Mouse (Mus musculus) layer of hippocampus, adult 9-10 months (tissue): ENCODE measurements around the gene Atp9a.
"Not testable (repeated sequence)": the region's sequence is repeated elsewhere in the genome, so short reads cannot be mapped to it uniquely, and the experiment has no call there.

Source experiments
- DNase-seq: peaks from one replicate; pipeline ENCODE4 v3.0.0; 2022; ENCODE audit warnings: low spot score

Gene Atp9a

DNA sequence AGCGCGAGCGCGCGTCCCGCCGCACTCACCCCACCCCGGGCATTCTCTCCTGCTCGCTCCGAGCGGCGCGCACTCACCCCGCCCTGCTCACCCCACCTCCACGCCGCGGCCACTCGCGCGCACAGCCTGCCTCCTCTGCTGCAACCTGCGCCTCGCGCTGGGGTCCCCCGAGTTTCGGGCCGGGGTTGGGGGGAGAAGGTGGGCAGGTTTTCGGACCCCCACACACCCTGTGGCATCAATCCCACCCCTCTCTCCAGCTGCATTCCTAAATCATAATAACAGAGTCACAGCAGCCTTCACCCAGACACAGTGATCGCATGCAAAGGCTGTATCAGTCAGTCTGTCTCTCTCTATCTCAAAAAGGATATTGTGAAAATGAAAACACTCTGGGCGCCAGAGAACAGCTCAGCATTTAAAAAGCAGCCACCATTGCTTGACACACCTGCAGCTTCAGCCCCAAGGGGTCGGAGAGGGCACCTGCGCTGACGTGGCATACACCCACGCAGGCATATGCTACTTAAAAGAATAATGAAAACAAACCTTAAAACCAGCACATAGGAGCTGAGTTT is at the start of gene Atp9a:
Gene Atp9a (minus strand): TSS at position 351 of the 569 bp plus-strand sequence.
- no peak for DNase-seq

DNA sequence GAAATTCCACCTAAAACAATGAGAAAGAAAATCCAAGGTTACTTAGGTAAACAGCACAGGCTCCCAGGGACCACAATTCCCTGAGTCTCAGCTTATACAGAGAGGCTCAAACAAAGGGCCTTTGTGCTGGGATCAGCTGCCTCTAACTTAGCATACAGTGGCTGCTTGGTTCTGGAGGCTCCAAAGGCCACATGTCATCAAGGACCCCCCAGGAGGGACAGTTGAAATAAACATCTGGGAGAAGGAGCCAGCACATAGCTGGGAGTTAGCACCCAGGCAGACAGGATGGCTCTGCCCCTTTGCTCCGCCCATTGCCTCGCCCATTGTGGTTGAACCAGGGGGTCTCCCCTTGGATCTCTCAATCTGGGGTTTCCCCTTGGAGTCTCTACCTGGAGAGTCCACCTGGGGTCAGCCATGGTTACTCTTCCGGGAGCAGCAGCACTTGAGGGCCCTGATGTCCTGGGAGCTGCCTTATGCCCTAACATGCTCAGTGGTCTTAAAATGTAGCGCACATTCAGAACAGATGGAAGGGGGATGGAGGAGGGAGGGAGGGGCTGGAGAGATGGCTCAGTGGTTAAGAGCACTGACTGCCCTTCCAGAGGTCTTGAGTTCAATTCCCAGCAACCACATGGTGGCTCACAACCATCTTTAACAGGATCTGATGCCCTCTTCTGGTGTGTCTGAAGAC is 49.0 kb upstream of the Atp9a start:
- DNase-seq = no peak

DNA sequence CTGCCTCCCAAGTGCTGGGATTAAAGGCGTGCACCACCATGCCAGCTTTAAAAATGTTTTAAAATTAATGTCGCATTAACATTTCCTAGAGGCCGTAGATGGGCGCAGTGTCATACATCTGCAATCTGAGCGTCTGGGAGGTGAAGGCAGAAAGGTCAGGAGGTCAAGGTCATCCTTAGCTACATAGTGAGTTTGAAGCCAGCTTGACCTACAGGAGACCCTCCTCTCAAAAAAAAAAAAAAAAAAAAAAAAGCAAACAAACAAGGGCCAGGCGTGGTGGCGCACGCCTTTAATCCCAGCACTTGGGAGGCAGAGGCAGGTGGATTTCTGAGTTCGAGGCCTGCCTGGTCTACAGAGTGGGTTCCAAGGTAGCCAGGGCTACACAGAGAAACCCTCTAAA is 44.0 kb upstream of the Atp9a start:
- no peak for DNase-seq

DNA sequence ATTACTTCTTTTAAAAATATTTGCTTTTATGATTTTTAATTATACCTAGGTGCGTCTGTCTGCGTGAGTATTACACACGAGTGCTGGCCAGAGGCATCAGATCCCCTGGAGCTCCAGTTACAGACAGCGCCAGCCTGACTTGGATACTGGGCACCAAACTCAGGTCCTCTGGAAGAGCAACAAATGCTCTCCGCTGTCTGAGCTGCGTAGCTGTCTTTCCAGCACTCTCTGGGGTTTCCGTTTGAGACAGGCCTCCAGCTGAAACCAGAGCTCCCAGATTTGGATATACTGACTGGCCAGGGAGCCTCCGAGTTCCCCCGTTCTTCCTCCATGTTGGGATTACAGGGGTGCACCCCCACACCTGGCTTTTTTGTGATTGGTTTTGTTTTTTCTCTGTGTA is 38.4 kb upstream of the Atp9a start:
- no peak for DNase-seq

DNA sequence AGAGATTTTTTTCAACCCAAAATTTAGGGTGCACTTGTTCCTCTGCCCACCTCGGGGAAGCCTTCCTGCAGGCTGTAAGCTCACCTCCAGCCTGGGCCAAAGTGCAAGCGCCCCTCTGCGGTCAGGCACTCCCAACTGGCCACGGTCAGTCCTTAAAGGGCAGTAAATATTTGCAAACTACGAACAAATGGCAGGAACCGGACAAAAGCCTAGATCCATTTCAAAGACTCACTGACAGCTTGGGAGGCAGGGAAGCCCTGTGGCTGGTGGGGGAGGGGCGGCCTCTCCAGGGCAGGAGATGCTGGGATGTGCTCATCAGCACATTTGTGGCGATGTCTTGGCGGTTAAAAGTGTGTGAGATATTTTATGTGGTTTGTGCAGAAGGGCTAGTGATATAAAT is 37.8 kb upstream of the Atp9a start:
- no peak for DNase-seq

DNA sequence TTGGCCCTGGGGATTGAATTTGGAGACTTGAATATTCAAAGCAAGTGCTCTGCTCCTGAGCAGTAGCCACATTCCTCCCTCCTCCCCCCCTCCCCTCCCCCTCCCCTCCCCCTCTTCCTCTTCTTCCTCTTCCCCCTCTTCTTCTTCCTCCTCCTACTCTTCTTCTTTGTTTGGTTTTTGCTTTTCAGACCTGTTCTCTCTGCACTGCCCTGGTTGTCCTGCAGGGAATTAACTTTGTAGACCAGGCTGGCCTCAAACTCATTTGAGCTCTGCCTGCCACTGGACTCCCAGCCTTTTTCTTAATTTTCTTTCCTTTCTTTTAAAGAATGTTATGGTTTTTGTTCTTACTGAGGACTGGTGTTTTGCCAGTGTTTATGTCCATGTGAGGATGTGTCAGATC is 35.3 kb upstream of the Atp9a start:
- DNase-seq = no peak

DNA sequence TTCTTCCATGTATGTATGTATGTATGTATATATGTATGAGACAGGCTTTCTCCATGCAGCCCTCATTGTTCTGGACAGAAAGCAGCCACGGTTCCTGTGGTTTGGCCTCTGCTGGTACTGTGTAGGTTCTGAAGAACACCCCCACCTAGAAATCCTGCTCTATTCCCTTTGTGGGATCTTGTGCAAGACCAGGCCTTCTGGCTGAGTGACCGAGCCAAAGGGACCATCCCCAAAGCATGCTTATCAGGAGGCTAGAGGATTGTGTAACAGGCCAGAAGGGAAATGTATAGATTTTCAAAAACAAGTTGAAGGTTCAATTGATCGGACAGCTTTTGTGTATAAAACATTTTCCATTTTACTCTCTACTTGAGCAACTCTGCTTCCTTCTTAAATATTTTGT is 34.0 kb upstream of the Atp9a start:
- no peak for DNase-seq

DNA sequence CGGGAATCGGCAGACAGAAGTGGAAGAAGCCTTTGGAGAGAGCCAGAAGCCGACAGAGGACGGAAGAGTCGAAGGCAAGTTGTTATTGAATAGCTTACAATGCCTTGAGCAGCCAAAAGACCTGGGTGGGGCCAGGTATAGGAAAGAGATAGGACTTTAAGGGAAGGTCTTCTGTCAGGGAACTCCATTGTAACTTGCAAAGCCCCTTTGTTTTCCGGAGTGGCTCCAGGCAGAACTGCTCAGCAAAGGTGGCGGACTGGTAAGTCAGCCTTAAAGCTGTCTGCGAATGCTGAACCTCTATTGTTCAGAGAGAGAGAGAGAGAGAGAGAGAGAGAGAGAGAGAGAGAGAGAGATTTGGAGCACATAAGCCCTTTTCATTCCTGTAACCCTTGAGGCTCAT is 27.1 kb upstream of the Atp9a start:
- DNase-seq = no peak

DNA sequence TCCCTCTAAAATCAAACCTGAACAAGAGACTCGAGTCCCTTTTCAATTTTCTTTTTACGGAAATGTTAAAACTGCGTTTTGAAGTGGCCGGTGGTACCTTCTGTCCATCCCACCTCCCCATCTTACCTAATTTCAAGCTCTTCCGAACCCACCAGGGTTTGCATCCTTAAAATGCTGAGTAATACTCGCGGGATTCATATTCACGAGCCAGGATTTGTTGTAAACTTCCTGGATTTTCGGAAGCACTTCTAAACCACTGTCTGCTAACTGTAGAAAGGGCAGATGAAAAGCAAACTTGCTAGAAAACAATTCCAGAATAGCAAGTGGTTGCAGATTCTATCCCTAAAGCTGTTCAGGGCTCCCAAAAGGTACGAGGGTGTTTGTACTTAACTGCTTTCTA is 25.4 kb upstream of the Atp9a start, which contains the start of gene Sall4:
Gene Sall4 (minus strand): TSS at position 362 of the 400 bp plus-strand sequence.
- DNase-seq = no peak

DNA sequence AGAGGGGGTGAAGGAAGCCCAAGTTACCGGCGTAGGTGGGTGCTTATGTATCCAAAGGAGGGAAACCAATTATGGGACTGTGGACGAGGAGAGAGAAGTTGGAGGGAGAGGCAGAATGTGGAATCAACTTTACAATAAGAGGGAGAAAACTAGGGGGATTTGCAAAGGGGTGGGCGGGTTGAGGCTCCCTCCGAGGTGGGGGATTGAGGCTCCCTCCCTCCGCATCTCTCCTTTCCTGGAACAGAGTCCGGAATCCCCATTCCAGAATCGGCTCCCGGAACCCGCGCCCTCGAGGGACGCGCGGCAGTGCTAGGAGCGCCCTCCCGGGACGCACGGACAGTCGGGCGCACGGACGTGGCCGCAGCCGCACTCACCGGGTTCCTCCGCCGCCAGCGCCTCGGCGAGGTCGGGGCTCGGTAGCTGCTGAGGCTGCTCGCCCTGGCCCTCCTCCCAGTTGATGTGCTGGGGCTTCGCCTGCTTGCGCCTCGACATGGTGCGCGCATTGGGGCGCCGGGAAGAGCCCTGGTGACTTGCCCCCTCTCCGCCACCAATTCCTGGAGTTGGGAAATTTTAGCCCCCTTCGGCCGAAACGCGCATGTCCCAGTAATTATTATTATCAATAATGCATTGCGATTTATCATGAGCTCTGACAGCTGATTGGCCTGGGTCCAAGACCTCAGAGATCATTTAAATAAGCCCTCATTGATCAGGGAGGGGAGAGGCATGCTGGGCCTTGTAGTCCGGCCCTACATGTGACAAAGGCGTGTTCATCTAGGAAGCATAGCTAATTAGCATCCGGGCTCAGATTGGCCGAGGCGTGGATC is 24.5 kb upstream of the Atp9a start:
- no peak for DNase-seq

DNA sequence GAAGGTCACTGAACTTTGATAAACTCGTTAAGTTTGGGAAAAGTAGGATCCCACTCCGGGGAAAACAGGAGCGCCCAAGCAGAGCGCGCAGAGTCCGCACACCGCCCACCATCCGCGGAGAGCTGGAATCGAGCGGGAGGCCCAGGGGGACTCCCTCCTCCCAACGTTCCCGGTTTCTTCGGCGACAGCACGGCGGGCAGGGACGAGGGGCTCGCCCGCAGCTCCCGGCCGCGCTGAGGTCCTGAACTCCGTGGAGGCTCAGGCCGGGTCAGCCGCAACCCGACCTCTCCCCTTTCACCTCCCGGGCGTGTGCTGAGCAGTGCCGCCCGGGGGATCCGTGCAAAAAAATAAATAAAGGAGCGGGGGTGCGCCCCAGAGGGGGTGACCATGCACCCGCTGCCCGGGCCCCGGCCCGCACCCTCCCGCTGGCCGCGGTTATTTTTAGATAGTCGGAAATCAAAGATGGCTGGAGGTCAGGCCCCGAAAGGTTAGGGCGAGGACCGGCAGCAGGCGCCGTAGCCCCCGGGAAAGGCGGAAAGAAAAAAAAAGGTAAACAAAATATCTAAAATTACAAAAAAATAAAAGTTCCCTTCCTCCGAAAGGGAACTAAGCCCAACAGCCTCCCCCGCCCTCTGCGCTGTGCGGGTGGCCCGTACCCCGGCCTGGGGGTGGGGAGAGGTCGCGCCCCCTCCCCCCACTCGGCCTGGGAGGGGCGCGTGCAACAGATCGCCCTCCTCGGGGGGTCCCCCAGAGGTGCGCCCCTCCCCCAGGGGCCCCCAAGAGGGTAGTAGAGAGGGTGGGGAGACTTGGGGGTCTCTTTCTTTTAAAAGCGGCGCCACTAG is 23.7 kb upstream of the Atp9a start:
- no peak for DNase-seq

DNA sequence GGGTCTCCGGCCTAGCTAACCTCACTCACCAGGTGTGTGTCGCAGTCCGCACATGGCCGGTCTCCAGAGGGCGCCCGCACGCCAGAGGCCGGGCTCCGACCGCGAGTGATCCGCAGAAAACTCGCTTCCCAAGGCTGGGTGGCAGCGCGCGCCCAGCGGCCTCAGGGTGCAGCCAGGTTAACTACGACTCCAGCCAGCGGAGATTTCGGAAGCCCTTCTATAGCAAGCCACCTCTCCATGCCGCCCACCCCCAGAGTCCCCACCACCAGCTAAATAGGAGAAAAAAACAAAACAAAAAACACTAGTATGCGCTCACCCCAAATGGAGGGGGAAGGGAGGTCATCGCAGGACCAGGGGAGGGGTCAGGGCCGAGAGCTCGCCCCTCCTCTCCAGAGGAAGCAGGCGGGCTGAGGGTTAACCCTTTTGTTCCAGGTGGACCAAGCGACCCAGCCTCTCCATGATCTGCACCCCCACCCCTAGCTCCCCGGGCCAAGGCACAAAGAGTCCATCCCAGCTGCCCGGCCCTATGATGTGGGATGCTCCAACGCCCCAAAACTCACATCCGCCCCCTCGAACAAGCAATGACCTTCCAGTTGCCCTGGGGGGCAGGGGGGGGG is 23.0 kb upstream of the Atp9a start:
- no peak for DNase-seq

DNA sequence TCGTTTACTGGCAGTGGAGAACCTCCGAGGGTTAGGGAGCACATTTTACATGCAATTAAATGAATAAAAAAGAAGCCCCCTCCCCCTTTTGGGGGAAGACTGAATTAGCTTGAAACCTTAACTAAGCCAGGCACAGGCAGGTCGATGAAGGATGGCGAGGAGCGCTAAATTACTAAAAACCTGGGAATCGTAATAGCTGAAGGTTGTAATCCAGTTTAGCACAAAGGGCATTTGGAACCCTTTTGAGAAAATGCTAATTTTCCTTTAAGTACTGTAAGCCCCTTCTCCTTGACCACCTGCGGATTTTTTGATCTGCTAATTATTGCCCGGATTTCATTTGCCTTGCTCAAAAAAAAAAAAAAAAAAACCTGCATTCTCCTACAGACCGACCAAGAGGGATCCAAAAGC is 22.3 kb upstream of the Atp9a start:
- DNase-seq = no peak

DNA sequence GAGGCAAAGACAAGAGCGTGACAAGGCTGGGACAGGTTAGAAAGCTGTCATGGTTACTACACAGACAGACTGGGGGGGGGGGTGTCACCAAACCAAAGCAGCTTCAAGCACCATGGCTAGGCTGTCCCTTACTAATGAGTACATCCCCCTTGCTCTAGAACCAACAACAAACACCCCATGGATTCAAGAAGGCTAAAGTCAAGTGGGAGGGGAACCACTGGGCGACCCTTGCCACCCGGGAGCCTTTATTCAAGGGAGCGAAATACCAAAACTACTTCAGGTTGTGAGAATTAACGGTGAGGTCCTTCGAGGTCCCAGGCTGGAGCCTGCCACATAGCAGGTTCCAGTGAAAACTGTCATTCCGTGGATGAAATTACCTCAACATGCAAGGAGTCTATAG is 21.6 kb upstream of the Atp9a start:
- no peak for DNase-seq

DNA sequence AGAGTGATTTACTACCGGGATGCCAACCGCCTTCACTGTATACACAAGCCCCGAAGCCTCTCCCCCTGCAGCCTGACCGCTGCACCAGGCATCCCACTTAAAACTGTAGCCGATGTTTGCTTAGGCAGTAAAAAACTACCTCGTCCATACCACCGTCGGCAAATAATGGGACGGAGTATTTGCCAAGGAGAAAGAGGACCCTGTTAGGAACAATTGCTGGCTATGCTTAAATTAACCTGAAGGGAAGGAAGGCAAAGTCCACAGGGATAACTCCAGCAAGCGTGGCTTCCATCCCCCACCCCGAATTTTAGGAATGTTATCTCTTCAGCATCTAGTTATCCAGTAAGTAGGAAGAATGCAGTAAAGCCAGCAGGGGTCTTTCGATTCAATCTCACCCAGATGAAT is 20.2 kb upstream of the Atp9a start:
- DNase-seq = no peak

DNA sequence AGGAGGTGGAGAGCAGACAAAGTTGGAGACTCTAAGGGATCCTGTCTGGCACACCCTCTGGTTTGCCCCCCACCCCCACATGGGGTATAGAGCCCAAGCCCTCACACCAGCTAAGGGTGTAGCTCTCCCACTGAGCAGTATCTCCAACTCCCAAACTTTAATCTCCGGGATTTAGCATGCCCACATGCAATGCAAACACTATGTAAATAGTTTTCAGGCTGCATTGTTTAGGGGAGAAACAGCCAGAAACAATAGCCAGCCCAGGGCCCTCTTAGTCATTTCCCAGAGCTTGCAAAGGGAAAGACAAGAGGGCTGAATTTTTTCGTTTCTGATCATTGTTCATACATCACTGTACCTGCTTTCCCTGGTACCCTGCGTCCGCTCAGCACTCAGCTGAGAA is 19.7 kb upstream of the Atp9a start:
- no peak for DNase-seq

DNA sequence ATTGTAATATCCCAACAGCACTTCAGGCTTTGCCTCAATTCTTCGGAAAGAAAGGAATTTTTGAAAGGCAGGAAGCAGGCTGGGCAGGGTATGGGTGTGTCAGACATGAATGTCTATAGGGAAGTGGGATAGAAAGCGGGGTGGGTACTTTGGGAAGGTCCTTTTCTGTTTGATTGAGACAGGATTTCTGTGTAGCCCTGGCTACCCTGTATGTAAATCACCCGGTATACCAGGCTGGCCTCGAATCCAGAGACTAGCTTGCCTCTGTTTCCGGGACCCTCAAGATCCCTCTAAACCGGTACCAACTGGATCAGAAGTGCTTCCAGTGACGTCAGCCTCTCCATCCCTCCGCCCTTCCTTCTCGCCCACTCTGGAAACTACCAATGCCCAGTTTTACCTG is 18.9 kb upstream of the Atp9a start:
- no peak for DNase-seq

DNA sequence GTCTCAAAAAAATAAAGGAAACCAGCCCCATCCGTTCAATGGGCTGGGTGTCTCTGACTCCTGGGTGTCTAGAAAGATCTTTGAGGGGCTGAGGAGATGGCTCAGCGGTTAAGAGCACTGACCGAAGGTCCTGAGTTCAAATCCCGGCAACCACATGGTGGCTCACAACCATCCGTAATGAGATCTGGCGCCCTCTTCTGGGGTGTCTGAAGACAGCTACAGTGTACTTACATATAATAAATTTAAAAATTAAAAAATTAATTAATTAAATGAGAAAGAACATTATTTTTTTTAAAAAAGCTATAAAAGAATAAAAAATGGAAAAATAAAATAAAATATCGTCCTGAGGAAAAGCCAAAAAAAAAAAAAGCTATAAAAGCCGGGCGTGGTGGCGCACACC is 2.2 kb upstream of the Atp9a start:
- not testable (repeated sequence) for DNase-seq

DNA sequence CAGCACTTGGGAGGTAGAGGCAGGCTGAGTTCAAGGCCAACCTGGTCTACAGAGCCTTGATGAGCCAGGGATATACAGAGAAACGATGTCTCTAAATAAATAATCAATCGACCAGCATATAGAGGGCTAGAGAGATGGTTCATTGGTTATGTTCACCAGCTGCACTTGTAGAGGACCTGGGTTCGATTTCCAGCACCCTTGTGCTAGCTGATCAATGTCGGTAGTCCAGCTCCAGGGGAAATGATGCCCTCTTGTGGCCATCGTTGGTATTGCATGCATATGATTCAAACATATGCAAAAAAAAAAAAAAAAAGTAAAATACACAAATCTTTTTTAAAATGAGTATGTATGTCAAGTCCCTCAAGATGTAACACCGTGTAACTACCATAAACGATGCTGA is 440 bp upstream of the Atp9a start:
- DNase-seq = no peak

DNA sequence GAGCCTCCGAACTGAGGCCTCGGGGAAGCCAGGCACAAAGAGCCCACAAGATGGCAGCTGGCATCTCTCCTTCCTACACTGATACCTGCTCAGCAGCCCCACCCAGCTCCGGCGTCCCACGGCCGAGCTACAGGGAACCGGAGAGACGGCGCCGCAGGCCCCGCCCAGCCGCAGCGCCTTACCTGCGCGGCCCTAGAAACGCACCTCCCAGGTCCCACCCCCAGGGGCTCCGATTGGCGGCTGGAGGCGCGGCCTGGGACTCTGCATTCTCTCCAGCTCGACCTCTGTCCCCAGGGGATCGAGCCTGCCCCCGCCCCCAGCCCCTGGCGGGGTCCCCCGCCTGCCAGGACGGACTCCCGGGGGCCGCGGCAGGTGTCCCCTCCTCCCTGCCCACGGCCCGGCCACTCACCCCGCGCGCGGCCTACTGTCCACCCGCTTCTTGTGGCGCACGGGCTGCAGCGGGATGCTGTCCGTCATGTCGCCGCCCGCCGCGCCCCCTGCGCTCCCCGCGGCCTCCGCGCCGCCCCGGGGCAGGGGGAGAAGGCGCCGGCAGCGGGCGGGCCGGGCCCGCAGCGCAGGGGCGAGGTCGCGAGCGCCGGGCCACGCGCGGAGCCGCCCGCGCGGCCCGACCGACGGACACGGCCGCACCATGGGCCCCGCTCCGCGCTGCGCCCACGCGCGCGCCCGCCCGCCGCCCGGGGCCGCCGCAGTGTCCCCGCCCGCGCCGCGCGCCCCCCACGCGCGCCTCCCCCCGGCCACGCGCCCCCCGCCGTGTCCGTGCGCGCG is 743 bp downstream of the Atp9a start:
- DNase-seq = no peak

DNA sequence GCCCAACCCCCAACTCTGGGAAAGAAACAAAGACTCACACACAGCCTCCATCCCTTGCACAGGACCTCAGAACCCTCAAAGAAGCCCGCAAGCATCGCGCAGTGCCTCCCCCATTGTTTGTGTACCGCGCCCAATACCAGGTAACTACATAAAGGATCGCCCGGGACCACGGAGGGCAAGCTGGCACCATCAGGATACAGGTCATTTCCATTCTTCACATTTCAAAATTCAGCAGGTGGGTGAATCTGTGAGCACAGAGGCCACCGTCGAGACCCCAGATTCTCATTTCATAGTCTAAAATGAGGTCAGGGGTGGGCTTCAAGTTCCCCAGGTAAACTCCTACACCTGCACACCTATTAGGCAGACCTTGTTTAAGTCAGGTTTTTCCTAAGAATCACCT is 1.7 kb downstream of the Atp9a start:
- no peak for DNase-seq
